Mouse (Mus musculus): ENCODE measurements around the gene St6galnac3. TPM values are rescaled to one million over a fixed set of nuclear protein-coding genes. Genes with fewer than 3 reads are reported as not detected.

The St6galnac3 gene
- polyA plus RNA-seq, 1 experiment from 2014 or later: 34.1 TPM

DNA sequence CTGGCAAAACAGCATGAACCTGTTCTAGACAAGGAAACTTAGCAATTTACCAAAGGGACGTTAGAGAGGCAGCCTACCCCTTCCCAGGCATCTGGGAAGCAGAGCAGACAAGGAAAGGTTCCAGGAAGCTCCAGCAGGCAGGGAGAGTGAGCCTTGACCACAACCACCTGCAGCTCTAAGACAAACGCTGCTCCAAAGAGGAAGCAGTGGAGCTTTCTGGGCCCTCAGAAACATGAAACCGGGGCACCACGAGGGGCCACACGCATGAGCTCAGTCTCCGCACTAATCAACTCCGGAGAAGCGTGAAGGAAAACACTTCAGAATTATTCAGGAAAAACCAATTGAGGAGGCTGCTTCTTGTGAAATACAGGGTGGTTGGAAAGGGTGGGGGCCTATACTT is 108.1 kb downstream of the St6galnac3 start:
- 45% methylated on average over 8 of the region's 8 CpGs for WGBS

DNA sequence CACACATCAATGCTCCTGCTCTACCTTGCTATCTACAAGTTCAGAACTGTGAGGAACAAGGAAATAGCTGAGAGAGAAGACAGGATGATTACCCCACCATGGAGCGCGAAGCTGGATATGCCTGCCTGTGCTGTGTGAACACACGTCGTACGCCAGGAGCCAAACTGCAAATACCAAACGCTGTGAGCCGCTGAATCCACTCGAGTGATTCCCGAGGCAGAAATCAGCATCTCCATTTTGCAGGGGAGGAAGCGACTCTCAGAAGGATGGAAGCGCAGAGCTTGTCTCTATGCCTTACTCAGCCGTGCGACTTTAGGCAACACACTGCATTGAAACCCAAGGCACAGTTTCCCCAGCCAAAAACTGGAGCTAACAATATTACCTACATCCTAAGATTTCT is 114.7 kb downstream of the St6galnac3 start:
- WGBS: 77% methylated on average over 13 of the region's 13 CpGs
- DNase-seq: no peak
- Histone ChIP-seq H3K4me1 (ENCODE audit: insufficient read depth) (no peaks in the 10 kb centered on the region), H3K9me3 (ENCODE audit: low read depth, low read length) (no peaks in the 10 kb centered on the region), H3K4me2 (no peak overlapping the region), H3K36me3 (ENCODE audit: insufficient read depth) (no peaks in the 10 kb centered on the region), H3K27ac (ENCODE audit: low read depth) (no peak overlapping the region), H3K9ac (no peak overlapping the region), H3K4me3 (ENCODE audit: low read depth, low read length) (no peak overlapping the region), H3K27me3 (ENCODE audit: insufficient read depth, low read length) (no peaks in the 10 kb centered on the region)
- no peak for ATAC-seq (ENCODE audit: insufficient read depth)
- no peak for TF ChIP-seq CTCF (IDR thresholded peaks at IDR 0.05; ENCODE audit: low read depth)

More for the DNA sequence above, 108.1 kb downstream of the St6galnac3 start:
- Histone ChIP-seq H3K9ac (no peak overlapping the region), H3K9me3 (ENCODE audit: low read depth, low read length) (no peaks in the 10 kb centered on the region), H3K27me3 (ENCODE audit: insufficient read depth, low read length) (no peaks in the 10 kb centered on the region), H3K36me3 (ENCODE audit: insufficient read depth) (no peaks in the 10 kb centered on the region), H3K4me1 (ENCODE audit: insufficient read depth) (0 out of 2 replicates have a peak, but pooled peaks cover 7% of the 10 kb centered on the region), H3K4me3 (ENCODE audit: low read depth, low read length) (no peak overlapping the region), H3K27ac (ENCODE audit: low read depth) (no peak overlapping the region), H3K4me2 (no peak overlapping the region)
- DNase-seq: peak; percentile 8
- TF ChIP-seq CTCF (IDR thresholded peaks at IDR 0.05; ENCODE audit: low read depth): no peak
- 0 out of 2 replicates have a peak, but pooled peaks have one; percentile 35 for ATAC-seq (ENCODE audit: insufficient read depth)

DNA sequence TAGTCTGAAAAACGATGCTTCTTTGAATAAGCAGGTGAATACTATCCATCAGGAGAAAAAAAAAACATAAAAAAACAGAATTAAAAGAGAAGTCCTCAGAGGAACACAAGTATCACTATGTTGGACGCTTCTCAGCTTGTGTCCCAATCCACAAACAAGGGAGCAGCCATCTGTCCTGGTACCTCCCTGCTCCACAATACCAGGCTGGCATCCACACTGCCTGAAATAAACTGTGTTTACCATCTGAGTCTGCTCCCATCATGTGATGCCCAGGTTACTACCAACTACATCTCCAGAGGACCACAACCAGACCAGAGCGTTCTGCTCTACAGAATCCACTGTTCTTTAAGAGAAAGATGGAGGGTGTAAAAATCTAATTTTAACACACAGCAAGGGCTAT is 118.6 kb downstream of the St6galnac3 start:
- H3K36me3 ChIP-seq (ENCODE audit: insufficient read depth): no peaks in the 10 kb centered on the region
- H3K9ac ChIP-seq: no peak overlapping the region
- ATAC-seq (ENCODE audit: insufficient read depth) (no peak), DNase-seq (no peak)
- H3K27ac ChIP-seq (ENCODE audit: low read depth): no peak overlapping the region
- H3K9me3 ChIP-seq (ENCODE audit: low read depth, low read length): no peaks in the 10 kb centered on the region
- 84% methylated on average over 3 of the region's 3 CpGs for WGBS
- H3K4me1 ChIP-seq (ENCODE audit: insufficient read depth): no peaks in the 10 kb centered on the region
- H3K4me2 ChIP-seq: no peak overlapping the region
- H3K4me3 ChIP-seq (ENCODE audit: low read depth, low read length): no peak overlapping the region
- no peak for TF ChIP-seq CTCF (IDR thresholded peaks at IDR 0.05; ENCODE audit: low read depth)
- no peaks in the 10 kb centered on the region for H3K27me3 ChIP-seq (ENCODE audit: insufficient read depth, low read length)

GRCm38 (mm10) chr3:153605767-153606098 is 119.2 kb downstream of the St6galnac3 start:
- 68% methylated on average over 11 of the region's 11 CpGs for WGBS
- Histone ChIP-seq H3K27ac (ENCODE audit: low read depth) (no peak overlapping the region), H3K36me3 (ENCODE audit: insufficient read depth) (no peaks in the 10 kb centered on the region), H3K4me1 (ENCODE audit: insufficient read depth) (no peaks in the 10 kb centered on the region), H3K4me3 (ENCODE audit: low read depth, low read length) (no peak overlapping the region), H3K4me2 (no peak overlapping the region), H3K9ac (no peak overlapping the region), H3K27me3 (ENCODE audit: insufficient read depth, low read length) (no peaks in the 10 kb centered on the region), H3K9me3 (ENCODE audit: low read depth, low read length) (no peaks in the 10 kb centered on the region)
- ATAC-seq (ENCODE audit: insufficient read depth) (no peak), DNase-seq (no peak)
- no peak for TF ChIP-seq CTCF (IDR thresholded peaks at IDR 0.05; ENCODE audit: low read depth)

DNA sequence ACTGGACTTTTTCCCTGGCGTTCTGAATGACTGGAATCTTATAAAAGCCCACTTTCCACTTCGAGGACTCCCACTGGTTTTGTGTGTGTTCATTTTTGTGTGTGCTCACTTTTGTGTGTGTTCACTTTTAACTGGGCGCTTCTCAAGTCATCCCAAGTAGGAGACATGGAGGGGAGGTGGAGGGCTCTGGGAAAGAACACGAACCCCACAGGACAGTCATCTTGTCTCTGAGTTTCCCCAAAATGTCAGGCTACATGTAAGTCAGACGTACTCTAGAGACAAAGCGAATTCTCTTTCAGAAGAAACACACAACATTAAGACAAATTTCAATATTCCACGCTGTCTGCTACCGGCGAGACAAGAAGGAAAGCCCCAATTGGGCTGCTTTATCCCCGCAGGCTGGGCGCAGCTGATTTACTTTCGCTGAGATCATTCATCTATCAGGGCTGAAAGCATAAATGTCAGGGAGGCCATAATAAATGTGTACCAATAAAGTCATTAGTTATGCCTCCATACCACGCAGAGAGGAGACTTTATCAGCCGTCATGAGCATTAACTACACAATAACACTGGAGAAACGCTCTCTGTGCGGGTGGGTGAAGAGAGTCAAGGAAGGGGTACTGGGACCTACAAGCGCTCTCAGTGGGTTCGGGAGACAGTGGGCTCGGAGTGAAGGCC is 119.7 kb downstream of the St6galnac3 start:
- 77% methylated on average over 19 of the region's 19 CpGs for WGBS
- Histone ChIP-seq H3K4me3 (ENCODE audit: low read depth, low read length) (no peak overlapping the region), H3K4me1 (ENCODE audit: insufficient read depth) (no peaks in the 10 kb centered on the region), H3K9ac (no peak overlapping the region), H3K9me3 (ENCODE audit: low read depth, low read length) (no peaks in the 10 kb centered on the region), H3K27ac (ENCODE audit: low read depth) (no peak overlapping the region), H3K36me3 (ENCODE audit: insufficient read depth) (no peaks in the 10 kb centered on the region), H3K4me2 (no peak overlapping the region), H3K27me3 (ENCODE audit: insufficient read depth, low read length) (no peaks in the 10 kb centered on the region)
- ATAC-seq (ENCODE audit: insufficient read depth): no peak
- no peak for DNase-seq
- TF ChIP-seq CTCF (IDR thresholded peaks at IDR 0.05; ENCODE audit: low read depth): no peak

DNA sequence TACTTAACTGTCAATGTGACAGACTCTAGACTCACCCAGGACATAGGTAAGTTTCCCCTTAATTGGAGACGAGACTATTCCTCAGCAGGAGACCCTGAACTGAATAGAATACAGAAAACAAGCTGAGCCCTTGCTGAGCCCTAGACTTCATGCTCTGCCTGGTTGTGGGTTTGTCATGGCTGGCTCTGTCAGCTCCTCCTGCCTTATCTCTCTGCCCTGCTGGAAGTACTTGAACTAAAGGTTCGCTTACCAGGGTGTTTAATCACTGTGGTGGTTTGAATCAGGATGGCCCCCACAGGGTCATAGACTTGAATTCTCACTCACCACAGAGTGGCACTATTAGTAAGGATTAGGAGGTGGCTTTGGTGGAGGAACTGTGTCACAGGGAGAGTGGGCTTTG is 125.8 kb downstream of the St6galnac3 start:
- Histone ChIP-seq H3K9ac (no peak overlapping the region), H3K27ac (ENCODE audit: low read depth) (no peak overlapping the region), H3K4me2 (no peak overlapping the region), H3K36me3 (ENCODE audit: insufficient read depth) (no peaks in the 10 kb centered on the region), H3K4me1 (ENCODE audit: insufficient read depth) (no peaks in the 10 kb centered on the region), H3K4me3 (ENCODE audit: low read depth, low read length) (no peak overlapping the region), H3K9me3 (ENCODE audit: low read depth, low read length) (no peaks in the 10 kb centered on the region), H3K27me3 (ENCODE audit: insufficient read depth, low read length) (no peaks in the 10 kb centered on the region)
- WGBS: 68% methylated on average over 2 of the region's 2 CpGs
- no peak for DNase-seq
- no peak for TF ChIP-seq CTCF (IDR thresholded peaks at IDR 0.05; ENCODE audit: low read depth)
- no peak for ATAC-seq (ENCODE audit: insufficient read depth)

DNA sequence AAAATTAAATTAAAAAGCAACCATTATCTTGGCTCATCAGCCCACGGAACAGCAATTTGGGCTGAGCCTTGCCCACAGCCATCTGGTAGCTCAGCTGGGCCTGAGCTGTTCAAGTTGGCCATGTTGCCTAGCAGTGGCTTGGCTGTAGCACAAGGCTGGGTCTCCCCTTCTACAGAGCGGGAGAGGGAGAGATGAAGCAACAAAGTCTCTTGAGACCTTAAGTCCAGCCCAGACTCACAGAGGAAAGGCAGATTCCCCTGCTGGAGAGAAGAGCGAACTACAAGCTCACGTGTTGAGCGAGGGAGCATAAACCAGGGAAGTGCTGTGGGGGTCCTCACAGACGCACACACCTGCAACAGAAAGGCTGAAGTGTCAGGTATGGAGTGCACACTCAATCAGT is 126.3 kb downstream of the St6galnac3 start:
- ATAC-seq (ENCODE audit: insufficient read depth): no peak
- WGBS: 86% methylated on average over 6 of the region's 6 CpGs
- H3K9ac ChIP-seq: no peak overlapping the region
- H3K4me1 ChIP-seq (ENCODE audit: insufficient read depth): no peaks in the 10 kb centered on the region
- H3K27me3 ChIP-seq (ENCODE audit: insufficient read depth, low read length): no peaks in the 10 kb centered on the region
- no peak overlapping the region for H3K4me2 ChIP-seq
- no peak overlapping the region for H3K4me3 ChIP-seq (ENCODE audit: low read depth, low read length)
- H3K27ac ChIP-seq (ENCODE audit: low read depth): no peak overlapping the region
- no peaks in the 10 kb centered on the region for H3K36me3 ChIP-seq (ENCODE audit: insufficient read depth)
- TF ChIP-seq CTCF (IDR thresholded peaks at IDR 0.05; ENCODE audit: low read depth): peak; percentile 47
- no peaks in the 10 kb centered on the region for H3K9me3 ChIP-seq (ENCODE audit: low read depth, low read length)
- DNase-seq: no peak
